Comparison of ENCODE assay signal across 11 mouse cellular contexts in the genomic region with DNA sequence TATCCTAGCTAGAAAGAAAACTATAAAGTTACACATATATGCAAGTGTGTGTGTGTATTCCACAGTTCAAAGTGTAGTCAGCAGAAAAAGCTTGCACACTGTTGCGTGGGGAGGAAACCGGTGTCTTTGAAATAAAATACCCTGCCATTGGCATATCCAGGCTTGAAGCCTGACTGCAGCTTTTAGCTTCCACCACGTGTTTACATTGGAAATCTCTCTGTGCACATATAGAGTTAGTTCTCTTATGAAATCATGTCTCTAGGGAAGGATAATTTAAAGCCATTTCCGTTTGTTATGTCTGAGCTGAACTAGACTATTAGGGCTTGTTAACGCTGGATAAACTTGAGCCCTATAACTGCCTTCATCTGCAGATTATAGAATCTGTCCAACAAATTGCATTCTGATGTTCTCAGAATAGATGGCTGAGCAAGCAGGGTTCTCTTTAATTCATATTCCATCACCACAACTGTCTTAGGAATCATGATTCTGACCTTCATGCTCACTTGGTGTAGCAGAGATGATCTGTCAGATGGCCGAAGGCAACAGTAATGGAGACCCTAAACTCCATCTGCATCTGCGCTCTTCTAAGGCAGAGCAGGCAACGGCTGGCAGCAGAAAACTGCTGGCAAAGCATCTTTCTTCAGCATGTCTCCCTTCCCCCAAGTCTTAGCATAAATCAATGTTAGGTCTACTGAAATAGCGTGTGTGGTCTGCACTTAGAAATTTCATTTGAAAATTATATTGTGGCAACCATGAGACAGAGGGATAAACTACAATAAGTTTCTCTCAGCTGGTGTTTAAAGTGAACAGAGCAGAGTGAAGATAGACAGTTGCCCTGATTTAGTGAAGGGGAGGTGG.
DNase-seq lines count a peak whose midpoint lies in the region; ATAC-seq lines count a peak whose summit lies in the region.
"Had no signal": no experiment of that assay in that cellular context is flagged by ENCODE, and none has a peak within 500 bp of the region (broad histone marks: within the 10 kb centered on the region; RNA-seq: fewer than 3 reads in every experiment).

No protein-coding gene starts in this region.

- H3K27me3 ChIP-seq in heart, embryonic 10.5 days (ENCODE audit: insufficient read depth, poor library complexity, severe bottlenecking) = no peaks in the 10 kb centered on the region
- no peaks in the 10 kb centered on the region for H3K27me3 ChIP-seq in heart, embryonic 11.5 days (ENCODE audit: control insufficient read depth, insufficient read depth, low read length)
- no peaks in the 10 kb centered on the region for H3K27me3 ChIP-seq in midbrain, embryonic 13.5 days
- no peaks in the 10 kb centered on the region for H3K27me3 ChIP-seq in midbrain, embryonic 16.5 days (ENCODE audit: control insufficient read depth, insufficient read depth, low read depth, low read length)
- H3K27me3 ChIP-seq in limb, embryonic 12.5 days = no peaks in the 10 kb centered on the region
- H3K27me3 ChIP-seq in stomach, embryonic 16.5 days (ENCODE audit: control insufficient read depth, insufficient read depth, low read length) = no peaks in the 10 kb centered on the region
- H3K27me3 ChIP-seq: liver, embryonic 15.5 days had no signal

- H3K27ac ChIP-seq in heart, embryonic 10.5 days = peak overlapping the region; percentile 59; the same call in 1 of the 2 replicates
- no peak overlapping the region for H3K27ac ChIP-seq in heart, embryonic 11.5 days (ENCODE audit: low read depth, low read length)
- 0 out of 2 replicates have a peak overlapping the region, but pooled peaks have one; percentile 5 for H3K27ac ChIP-seq in midbrain, embryonic 13.5 days
- H3K27ac ChIP-seq in midbrain, embryonic 16.5 days (ENCODE audit: low read length) = no peak overlapping the region
- H3K27ac ChIP-seq in limb, embryonic 12.5 days = peak overlapping the region; percentile 85
- peak overlapping the region; percentile 90 for H3K27ac ChIP-seq in stomach, embryonic 16.5 days (ENCODE audit: low read length)
- H3K27ac ChIP-seq: layer of hippocampus, adult 2 months; liver, embryonic 15.5 days had no signal

- no peak for ATAC-seq in heart, embryonic 11.5 days (replicated peaks; ENCODE audit: insufficient number of reproducible peaks, low FRiP score, low TSS enrichment)
- ATAC-seq in midbrain, embryonic 13.5 days = no peak
- ATAC-seq in midbrain, embryonic 16.5 days = no peak; the same call in 1 of the 2 replicates
- peak; percentile 76; the same call in 1 of the 2 replicates for ATAC-seq in limb, embryonic 12.5 days (ENCODE audit: insufficient number of reproducible peaks, insufficient read depth, low FRiP score, low TSS enrichment, low read depth)
- peak; percentile 51; the same call in 1 of the 2 replicates for ATAC-seq in stomach, embryonic 16.5 days (ENCODE audit: insufficient read depth, low FRiP score)

- no peak for DNase-seq in heart, embryonic 10.5 days (ENCODE audit: low spot score)
- DNase-seq in right cerebral cortex, postnatal 25 days = no peak
- DNase-seq in adrenal gland, postnatal 14 days = no peak
- DNase-seq: thymus, adult 2 months had no signal

- no peak overlapping the region for H3K4me2 ChIP-seq in heart, embryonic 11.5 days
- H3K4me2 ChIP-seq in midbrain, embryonic 13.5 days (replicated peaks) = no peak overlapping the region
- H3K4me2 ChIP-seq in midbrain, embryonic 16.5 days (ENCODE audit: low read length) = no peak overlapping the region
- H3K4me2 ChIP-seq in limb, embryonic 12.5 days = no peak overlapping the region
- no peak overlapping the region for H3K4me2 ChIP-seq in stomach, embryonic 16.5 days (ENCODE audit: low read depth, low read length)
- H3K4me2 ChIP-seq: liver, embryonic 15.5 days had no signal

- no peak overlapping the region for H3K4me3 ChIP-seq in heart, embryonic 10.5 days
- H3K4me3 ChIP-seq in heart, embryonic 11.5 days (ENCODE audit: low read depth, low read length) = no peak overlapping the region
- H3K4me3 ChIP-seq in midbrain, embryonic 13.5 days (replicated peaks) = no peak overlapping the region
- no peak overlapping the region for H3K4me3 ChIP-seq in midbrain, embryonic 16.5 days (ENCODE audit: low read depth, low read length)
- H3K4me3 ChIP-seq in limb, embryonic 12.5 days (replicated peaks) = no peak overlapping the region
- no peak overlapping the region for H3K4me3 ChIP-seq in stomach, embryonic 16.5 days (replicated peaks; ENCODE audit: low read length)
- H3K4me3 ChIP-seq: layer of hippocampus, adult 2 months; liver, embryonic 15.5 days had no signal

- WGBS in heart, embryonic 10.5 days = 79% methylated on average over 9 of the region's 9 CpGs
- 68% methylated on average over 9 of the region's 9 CpGs for WGBS in heart, embryonic 11.5 days (ENCODE audit: insufficient replicate concordance)
- WGBS in midbrain, embryonic 13.5 days = 70% methylated on average over 9 of the region's 9 CpGs
- WGBS in midbrain, embryonic 16.5 days = 58% methylated on average over 9 of the region's 9 CpGs
- 43% methylated on average over 9 of the region's 9 CpGs for WGBS in limb, embryonic 12.5 days
- 31% methylated on average over 9 of the region's 9 CpGs for WGBS in stomach, embryonic 16.5 days

- no peak overlapping the region for H3K9ac ChIP-seq in heart, embryonic 11.5 days (ENCODE audit: low read depth, low read length)
- H3K9ac ChIP-seq in midbrain, embryonic 13.5 days (replicated peaks) = no peak overlapping the region
- H3K9ac ChIP-seq in midbrain, embryonic 16.5 days (ENCODE audit: low read depth, low read length) = no peak overlapping the region
- no peak overlapping the region for H3K9ac ChIP-seq in limb, embryonic 12.5 days (replicated peaks)
- H3K9ac ChIP-seq in stomach, embryonic 16.5 days (ENCODE audit: low read length) = peak overlapping the region; percentile 24; the same call in 1 of the 2 replicates
- H3K9ac ChIP-seq: liver, embryonic 15.5 days had no signal

- H3K36me3 ChIP-seq in heart, embryonic 10.5 days = no peaks in the 10 kb centered on the region
- H3K36me3 ChIP-seq in heart, embryonic 11.5 days (ENCODE audit: control insufficient read depth, insufficient read depth, low read length) = no peaks in the 10 kb centered on the region
- H3K36me3 ChIP-seq in midbrain, embryonic 13.5 days = no peaks in the 10 kb centered on the region
- H3K36me3 ChIP-seq in midbrain, embryonic 16.5 days (ENCODE audit: control insufficient read depth, insufficient read depth, low read length) = no peaks in the 10 kb centered on the region
- H3K36me3 ChIP-seq in limb, embryonic 12.5 days = no peaks in the 10 kb centered on the region
- no peaks in the 10 kb centered on the region for H3K36me3 ChIP-seq in stomach, embryonic 16.5 days (ENCODE audit: control insufficient read depth, insufficient read depth, low read length)
- H3K36me3 ChIP-seq: liver, embryonic 15.5 days had no signal

- no peaks in the 10 kb centered on the region for H3K9me3 ChIP-seq in heart, embryonic 10.5 days
- no peaks in the 10 kb centered on the region for H3K9me3 ChIP-seq in heart, embryonic 11.5 days (replicated peaks; ENCODE audit: control insufficient read depth, low read length)
- no peaks in the 10 kb centered on the region for H3K9me3 ChIP-seq in midbrain, embryonic 13.5 days
- no peaks in the 10 kb centered on the region for H3K9me3 ChIP-seq in midbrain, embryonic 16.5 days (replicated peaks; ENCODE audit: control insufficient read depth, low read length, poor library complexity, severe bottlenecking)
- H3K9me3 ChIP-seq in limb, embryonic 12.5 days = no peaks in the 10 kb centered on the region
- no peaks in the 10 kb centered on the region for H3K9me3 ChIP-seq in stomach, embryonic 16.5 days (replicated peaks; ENCODE audit: control insufficient read depth, low read length)
- H3K9me3 ChIP-seq: liver, embryonic 15.5 days had no signal

- H3K4me1 ChIP-seq in heart, embryonic 10.5 days = peaks cover 27% of the 10 kb centered on the region
- peaks cover 12% of the 10 kb centered on the region for H3K4me1 ChIP-seq in heart, embryonic 11.5 days (ENCODE audit: control insufficient read depth, insufficient read depth, low read length)
- H3K4me1 ChIP-seq in midbrain, embryonic 13.5 days (replicated peaks) = peaks cover 53% of the 10 kb centered on the region
- peaks cover 18% of the 10 kb centered on the region for H3K4me1 ChIP-seq in midbrain, embryonic 16.5 days (ENCODE audit: control insufficient read depth, insufficient read depth, low read length)
- H3K4me1 ChIP-seq in limb, embryonic 12.5 days (replicated peaks) = peaks cover 61% of the 10 kb centered on the region
- H3K4me1 ChIP-seq in stomach, embryonic 16.5 days (ENCODE audit: control insufficient read depth, insufficient read depth, low read length) = peaks cover 35% of the 10 kb centered on the region
- H3K4me1 ChIP-seq: liver, embryonic 15.5 days had no signal

Comparison
In these comparisons a context has a peak if more than half of its experiments do, and no peak if none do; other contexts are left out.
1. H3K27ac ChIP-seq: peak in heart, embryonic 10.5 days (single experiment), midbrain, embryonic 13.5 days (single experiment), limb, embryonic 12.5 days (single experiment) and stomach, embryonic 16.5 days (single experiment); none in heart, embryonic 11.5 days (single experiment) and midbrain, embryonic 16.5 days (single experiment).
2. ATAC-seq: peak in limb, embryonic 12.5 days (single experiment) and stomach, embryonic 16.5 days (single experiment); none in heart, embryonic 11.5 days (single experiment), midbrain, embryonic 13.5 days (single experiment) and midbrain, embryonic 16.5 days (single experiment).